Mouse (Mus musculus) frontal cortex, adult (tissue): Measurements from ENCODE around the gene Fig4.

ENCODE experiments used
- ATAC-seq: cut with Nextera tagmentation; 2 replicates; pipeline ENCODE4 v1.9.2; 2017; ENCODE audit warnings: mild to moderate bottlenecking, moderate library complexity, mixed read lengths; ENCODE audit not compliant: low TSS enrichment

The Fig4 gene

GRCm38 (mm10) chr10:41214083-41214482 is 89.0 kb downstream of the Fig4 start:
- ATAC-seq, result no peak

GRCm38 (mm10) chr10:41209538-41209937 is 93.5 kb downstream of the Fig4 start:
- no peak for ATAC-seq

GRCm38 (mm10) chr10:41208860-41209377 is 94.1 kb downstream of the Fig4 start:
- ATAC-seq, result peak; percentile 75

GRCm38 (mm10) chr10:41205647-41206046 is 97.4 kb downstream of the Fig4 start:
- ATAC-seq, result no peak

- ATAC-seq, result peak; percentile 64
Measured at GRCm38 (mm10) chr10:41204637-41205315, 98.3 kb downstream of the Fig4 start.

- ATAC-seq, result no peak
Measured at GRCm38 (mm10) chr10:41204191-41204590, 98.9 kb downstream of the Fig4 start.

- ATAC-seq, result no peak
Measured at GRCm38 (mm10) chr10:41198719-41199118, 104.3 kb downstream of the Fig4 start.

GRCm38 (mm10) chr10:41197788-41198187 is 105.3 kb downstream of the Fig4 start:
- ATAC-seq, result no peak

- ATAC-seq, result no peak
Measured at GRCm38 (mm10) chr10:41196295-41196694, 106.8 kb downstream of the Fig4 start.

- no peak for ATAC-seq
Measured at GRCm38 (mm10) chr10:41189392-41189791, 113.7 kb downstream of the Fig4 start.

GRCm38 (mm10) chr10:41183975-41184374 is 119.1 kb downstream of the Fig4 start:
- no peak for ATAC-seq

GRCm38 (mm10) chr10:41182644-41183043 is 120.4 kb downstream of the Fig4 start:
- ATAC-seq, result no peak

GRCm38 (mm10) chr10:41166141-41166540 is 136.9 kb downstream of the Fig4 start:
- no peak for ATAC-seq

GRCm38 (mm10) chr10:41163108-41163507 is 140.0 kb downstream of the Fig4 start:
- no peak for ATAC-seq

- no peak for ATAC-seq
Measured at GRCm38 (mm10) chr10:41157296-41157695, 145.8 kb downstream of the Fig4 start.

- no peak for ATAC-seq
Measured at GRCm38 (mm10) chr10:41156693-41157092, 146.4 kb downstream of the Fig4 start.

GRCm38 (mm10) chr10:41153229-41153750 is 149.8 kb downstream of the Fig4 start:
- no peak for ATAC-seq

- peak; percentile 62 for ATAC-seq
Measured at GRCm38 (mm10) chr10:41151901-41152300, 151.2 kb downstream of the Fig4 start.

- peak; percentile 64 for ATAC-seq
Measured at GRCm38 (mm10) chr10:41151441-41151840, 151.6 kb downstream of the Fig4 start.

- ATAC-seq, result peak; percentile 46
Measured at GRCm38 (mm10) chr10:41151021-41151420, 152.0 kb downstream of the Fig4 start.

GRCm38 (mm10) chr10:41150496-41150895 is 152.6 kb downstream of the Fig4 start:
- ATAC-seq, result no peak

GRCm38 (mm10) chr10:41149307-41149706 is 153.8 kb downstream of the Fig4 start:
- no peak for ATAC-seq

GRCm38 (mm10) chr10:41146141-41146540 is 156.9 kb downstream of the Fig4 start:
- ATAC-seq, result peak; percentile 83
